Mouse (Mus musculus) forebrain, embryonic 12.5 days (tissue): ENCODE measurements around the gene Gm20458. TPM values are rescaled to one million over a fixed set of nuclear protein-coding genes. Genes with fewer than 3 reads are reported as not detected.

ENCODE experiments used
- ATAC-seq: fragments of 200-750 bp; cut with Nextera tagmentation; 2 replicates; pipeline ENCODE4 v1.8.0; 2017; ENCODE audit warnings: moderate TSS enrichment; ENCODE audit not compliant: low FRiP score
- H3K27ac ChIP-seq: fragments of 300-500 bp; sonication (generic); 2 replicates; pipeline ENCODE4 v1.5.1; 2016; ENCODE audit warnings: mild to moderate bottlenecking
- H3K27me3 ChIP-seq: fragments of 300-500 bp; sonication (generic); 2 replicates; pipeline ENCODE4 v1.6.1; 2016; ENCODE audit warnings: mild to moderate bottlenecking
- H3K36me3 ChIP-seq: fragments of 300-500 bp; sonication (generic); replicated peaks from 2 replicates; pipeline ENCODE4 v1.6.1; 2016; ENCODE audit warnings: mild to moderate bottlenecking
- H3K4me1 ChIP-seq: fragments of 300-500 bp; sonication (generic); 2 replicates; pipeline ENCODE4 v1.6.1; 2016
- H3K4me2 ChIP-seq: fragments of 300-500 bp; sonication (generic); 2 replicates; pipeline ENCODE4 v1.6.1; 2016; ENCODE audit warnings: mild to moderate bottlenecking, moderate library complexity
- H3K4me3 ChIP-seq: fragments of 300-500 bp; sonication (generic); replicated peaks from 2 replicates; pipeline ENCODE4 v1.5.1; 2016; ENCODE audit warnings: mild to moderate bottlenecking
- H3K9ac ChIP-seq: fragments of 300-500 bp; sonication (generic); 2 replicates; pipeline ENCODE4 v1.6.1; 2016; ENCODE audit warnings: mild to moderate bottlenecking
- H3K9me3 ChIP-seq: fragments of 300-500 bp; sonication (generic); 2 replicates; pipeline ENCODE4 v1.6.1; 2016
- whole genome bisulfite sequencing: fragments of 180-500 bp; shearing (Covaris S2); methylation state at CpG from one replicate; pipeline ENCODE4 v1.1.7; 2016; 5-methylcytosine and 5-hydroxymethylcytosine counted together
- polyA plus RNA-seq: library from polyadenylated mRNA; unstranded; fragments of >200 nt; fragmentation: Nextera tagmentation; extraction: Ambion mirVana; gene quantifications from 2 replicates; pipeline ENCODE4 v1.2.1, GENCODE M21; 2016

Gm20458 gene
- polyA plus RNA-seq, 1 experiment from 2014 or later = 6.2 TPM

GRCm38 (mm10) chr2:164436215-164436913 is 24.4 kb upstream of the Gm20458 start:
- no peak overlapping the region for H3K27ac ChIP-seq
- no peak for ATAC-seq
- H3K36me3 ChIP-seq = no peaks in the 10 kb centered on the region
- WGBS = 27% methylated on average over 8 of the region's 8 CpGs
- H3K9ac ChIP-seq = no peak overlapping the region
- H3K4me1 ChIP-seq = peaks cover 16% of the 10 kb centered on the region
- H3K4me2 ChIP-seq = no peak overlapping the region
- no peak overlapping the region for H3K4me3 ChIP-seq
- H3K9me3 ChIP-seq = no peaks in the 10 kb centered on the region
- H3K27me3 ChIP-seq = peaks cover 11% of the 10 kb centered on the region

- H3K9ac ChIP-seq = no peak overlapping the region
- H3K27me3 ChIP-seq = peaks cover 14% of the 10 kb centered on the region
- H3K4me2 ChIP-seq = no peak overlapping the region
- H3K36me3 ChIP-seq = no peaks in the 10 kb centered on the region
- ATAC-seq = no peak
- WGBS = 62% methylated on average over 3 of the region's 3 CpGs
- no peaks in the 10 kb centered on the region for H3K9me3 ChIP-seq
- no peak overlapping the region for H3K4me3 ChIP-seq
- H3K4me1 ChIP-seq = peaks cover 19% of the 10 kb centered on the region
- no peak overlapping the region for H3K27ac ChIP-seq
These were observed 23.8 kb upstream of the Gm20458 start for GRCm38 (mm10) chr2:164436961-164437360.

GRCm38 (mm10) chr2:164437710-164438109 is 23.1 kb upstream of the Gm20458 start:
- Histone ChIP-seq H3K9me3 (no peaks in the 10 kb centered on the region), H3K4me2 (no peak overlapping the region), H3K36me3 (no peaks in the 10 kb centered on the region), H3K4me1 (peaks cover 20% of the 10 kb centered on the region), H3K27me3 (peaks cover 18% of the 10 kb centered on the region), H3K27ac (no peak overlapping the region), H3K4me3 (no peak overlapping the region), H3K9ac (no peak overlapping the region)
- 77% methylated on average over 6 of the region's 6 CpGs for WGBS
- no peak for ATAC-seq

GRCm38 (mm10) chr2:164438257-164438656 is 22.5 kb upstream of the Gm20458 start:
- Histone ChIP-seq H3K27me3 (peaks cover 18% of the 10 kb centered on the region), H3K4me3 (no peak overlapping the region), H3K9me3 (no peaks in the 10 kb centered on the region), H3K4me2 (no peak overlapping the region), H3K27ac (no peak overlapping the region), H3K9ac (no peak overlapping the region), H3K36me3 (no peaks in the 10 kb centered on the region), H3K4me1 (peaks cover 18% of the 10 kb centered on the region)
- no peak for ATAC-seq
- 80% methylated on average over 8 of the region's 8 CpGs for WGBS

GRCm38 (mm10) chr2:164439001-164439421 is 21.8 kb upstream of the Gm20458 start:
- no peak overlapping the region for H3K4me2 ChIP-seq
- no peak for ATAC-seq
- no peak overlapping the region for H3K27ac ChIP-seq
- H3K4me3 ChIP-seq = no peak overlapping the region
- WGBS = 86% methylated on average over 3 of the region's 3 CpGs
- H3K27me3 ChIP-seq = peaks cover 23% of the 10 kb centered on the region
- H3K4me1 ChIP-seq = peaks cover 23% of the 10 kb centered on the region
- no peak overlapping the region for H3K9ac ChIP-seq
- no peaks in the 10 kb centered on the region for H3K36me3 ChIP-seq
- no peaks in the 10 kb centered on the region for H3K9me3 ChIP-seq

GRCm38 (mm10) chr2:164440314-164440713 is 20.5 kb upstream of the Gm20458 start:
- Histone ChIP-seq H3K27me3 (peaks cover 23% of the 10 kb centered on the region), H3K27ac (no peak overlapping the region)

GRCm38 (mm10) chr2:164441155-164441554 is 19.6 kb upstream of the Gm20458 start:
- no peaks in the 10 kb centered on the region for H3K9me3 ChIP-seq
- peaks cover 23% of the 10 kb centered on the region for H3K27me3 ChIP-seq
- H3K27ac ChIP-seq = no peak overlapping the region
- H3K4me2 ChIP-seq = no peak overlapping the region
- no peak for ATAC-seq
- H3K4me1 ChIP-seq = peaks cover 23% of the 10 kb centered on the region
- no peak overlapping the region for H3K4me3 ChIP-seq
- no peak overlapping the region for H3K9ac ChIP-seq
- WGBS = 36% methylated on average over 8 of the region's 8 CpGs
- H3K36me3 ChIP-seq = no peaks in the 10 kb centered on the region

More at GRCm38 (mm10) chr2:164440314-164440713, 20.5 kb upstream of the Gm20458 start:
- Histone ChIP-seq H3K4me1 (peaks cover 23% of the 10 kb centered on the region), H3K9me3 (no peaks in the 10 kb centered on the region), H3K4me2 (no peak overlapping the region), H3K36me3 (no peaks in the 10 kb centered on the region), H3K9ac (no peak overlapping the region), H3K4me3 (no peak overlapping the region)
- WGBS = 85% methylated on average over 5 of the region's 5 CpGs
- ATAC-seq = no peak

- peak overlapping the region; percentile 91 for H3K4me2 ChIP-seq
- 39% methylated on average over 7 of the region's 7 CpGs for WGBS
- H3K9ac ChIP-seq = 0 out of 2 replicates have a peak overlapping the region, but pooled peaks have one; percentile 68
- H3K36me3 ChIP-seq = no peaks in the 10 kb centered on the region
- H3K4me3 ChIP-seq = peak overlapping the region; percentile 55; the same call in 1 of the 2 replicates
- no peaks in the 10 kb centered on the region for H3K9me3 ChIP-seq
- H3K27me3 ChIP-seq = peaks cover 23% of the 10 kb centered on the region
- no peak for ATAC-seq
- H3K27ac ChIP-seq = no peak overlapping the region
- peaks cover 23% of the 10 kb centered on the region for H3K4me1 ChIP-seq
These were observed 19.0 kb upstream of the Gm20458 start for GRCm38 (mm10) chr2:164441731-164442130.

- peak overlapping the region; percentile 68 for H3K9ac ChIP-seq
- H3K4me3 ChIP-seq = peak overlapping the region; percentile 55
- H3K27me3 ChIP-seq = peaks cover 23% of the 10 kb centered on the region
- H3K4me2 ChIP-seq = peak overlapping the region; percentile 91
- H3K27ac ChIP-seq = no peak overlapping the region
- 2% methylated on average over 29 of the region's 29 CpGs for WGBS
- H3K36me3 ChIP-seq = no peaks in the 10 kb centered on the region
- no peaks in the 10 kb centered on the region for H3K9me3 ChIP-seq
- H3K4me1 ChIP-seq = peaks cover 23% of the 10 kb centered on the region
- ATAC-seq = peak; percentile 60; the same call in 1 of the 2 replicates
These were observed 18.3 kb upstream of the Gm20458 start for GRCm38 (mm10) chr2:164442315-164443050.

GRCm38 (mm10) chr2:164443051-164443437 is 17.7 kb upstream of the Gm20458 start:
- Histone ChIP-seq H3K4me2 (peak overlapping the region; percentile 91), H3K27me3 (peaks cover 23% of the 10 kb centered on the region), H3K9ac (peak overlapping the region; percentile 68), H3K27ac (no peak overlapping the region; the same call in 1 of the 2 replicates), H3K9me3 (no peaks in the 10 kb centered on the region), H3K4me1 (peaks cover 23% of the 10 kb centered on the region), H3K36me3 (no peaks in the 10 kb centered on the region), H3K4me3 (peak overlapping the region; percentile 55)
- peak; percentile 95 for ATAC-seq
- under 1% methylated on average over 25 of the region's 26 CpGs for WGBS

- Histone ChIP-seq H3K27me3 (peaks cover 23% of the 10 kb centered on the region), H3K36me3 (no peaks in the 10 kb centered on the region), H3K4me3 (peak within 1 kb of the TSS; percentile 55), H3K4me1 (peaks cover 23% of the 10 kb centered on the region), H3K4me2 (peak within 1 kb of the TSS; percentile 91), H3K27ac (no peak within 1 kb of the TSS; the same call in 1 of the 2 replicates), H3K9me3 (no peaks in the 10 kb centered on the region), H3K9ac (peak within 1 kb of the TSS; percentile 68)
- ATAC-seq = peak; percentile 36; the same call in 1 of the 2 replicates
- WGBS = 7% methylated on average over 18 of the region's 18 CpGs
These were observed 17.2 kb upstream of the Gm20458 start, which contains the start of gene Sdc4 for GRCm38 (mm10) chr2:164443460-164444000. TSS of gene Sdc4 (minus strand) at chr2:164443887.

- Histone ChIP-seq H3K4me2 (no peak overlapping the region), H3K27ac (no peak overlapping the region), H3K9me3 (no peaks in the 10 kb centered on the region), H3K9ac (no peak overlapping the region), H3K4me3 (no peak overlapping the region), H3K36me3 (no peaks in the 10 kb centered on the region), H3K4me1 (peaks cover 23% of the 10 kb centered on the region), H3K27me3 (peaks cover 27% of the 10 kb centered on the region)
- WGBS = 88% methylated on average over 2 of the region's 2 CpGs
- ATAC-seq = no peak
These were observed 16.1 kb upstream of the Gm20458 start for GRCm38 (mm10) chr2:164444701-164445100.
